In genomic region chr19:6299450-6300267, GRCm38 (mm10) we compare ENCODE assay signal across 8 mouse cellular contexts. TPM values are rescaled to one million over a fixed set of nuclear protein-coding genes. Genes with fewer than 3 reads are reported as not detected.
DNase-seq lines count a peak whose midpoint lies in the region; ATAC-seq and TF ChIP-seq lines count a peak whose summit lies in the region.

No protein-coding gene starts in this region.

- intact Hi-C loops in heart, adult 2 months (cut with DNase I) = loop anchor here (1.0 kb wide), 1 partner anchor 11 kb away; no protein-coding TSS in a partner anchor

- H3K79me2 ChIP-seq in heart, adult 2 months (replicated peaks; ENCODE audit: control insufficient read depth, insufficient read depth, low read length) = no peaks in the 10 kb centered on the region; the same call in 1 of the 2 replicates

- WGBS in kidney, embryonic 15.5 days = 76% methylated on average over 7 of the region's 7 CpGs
- WGBS in heart, adult 2 months = 46% methylated on average over 7 of the region's 7 CpGs
- WGBS in limb, embryonic 12.5 days = 82% methylated on average over 7 of the region's 7 CpGs

- no peaks in the 10 kb centered on the region for H3K27me3 ChIP-seq in kidney, embryonic 15.5 days
- no peaks in the 10 kb centered on the region for H3K27me3 ChIP-seq in heart, adult 2 months (ENCODE audit: control insufficient read depth, insufficient read depth, low read length)
- no peaks in the 10 kb centered on the region for H3K27me3 ChIP-seq in limb, embryonic 12.5 days

- ATAC-seq in kidney, embryonic 15.5 days (replicated peaks; ENCODE audit: low FRiP score) = no peak
- ATAC-seq in limb, embryonic 12.5 days (ENCODE audit: insufficient number of reproducible peaks, insufficient read depth, low FRiP score, low TSS enrichment, low read depth) = no peak

- TF ChIP-seq EP300 in heart, adult 2 months (IDR thresholded peaks at IDR 0.05; ENCODE audit: insufficient read depth, low read depth, low read length) = peak; percentile 56; the same call in 1 of the 2 replicates

- no peak overlapping the region for H3K4me3 ChIP-seq in kidney, embryonic 15.5 days (replicated peaks)
- H3K4me3 ChIP-seq in heart, adult 2 months = no peak overlapping the region
- H3K4me3 ChIP-seq in limb, embryonic 12.5 days (replicated peaks) = no peak overlapping the region

- no peak for DNase-seq in kidney, adult 9 months
- DNase-seq in heart, adult 2 months = peak; percentile 62 to 71
- peak; percentile 36 to 46 for DNase-seq in natural killer cell, adult 2 months (ENCODE audit: low spot score in 2 of 2)
- no peak for DNase-seq in urinary bladder, adult 2 months (ENCODE audit: low spot score)
- DNase-seq in cerebellum, postnatal 14 days = no peak
- no peak for DNase-seq in thymus, postnatal 0 days (ENCODE audit: low spot score)

- H3K9me3 ChIP-seq in kidney, embryonic 15.5 days (replicated peaks) = no peaks in the 10 kb centered on the region
- no peaks in the 10 kb centered on the region for H3K9me3 ChIP-seq in limb, embryonic 12.5 days

- no peak overlapping the region for H3K9ac ChIP-seq in kidney, embryonic 15.5 days
- H3K9ac ChIP-seq in heart, adult 2 months (ENCODE audit: low read depth, low read length) = peak overlapping the region; percentile 63
- H3K9ac ChIP-seq in limb, embryonic 12.5 days (replicated peaks) = no peak overlapping the region

- no peak for TF ChIP-seq CTCF in heart, adult 2 months (IDR thresholded peaks at IDR 0.05)

- peaks cover 57% of the 10 kb centered on the region for H3K36me3 ChIP-seq in kidney, embryonic 15.5 days
- H3K36me3 ChIP-seq in heart, adult 2 months (ENCODE audit: control insufficient read depth, insufficient read depth, low read length) = peaks cover 47% of the 10 kb centered on the region
- H3K36me3 ChIP-seq in limb, embryonic 12.5 days = peaks cover 71% of the 10 kb centered on the region

- peak overlapping the region; percentile 68 for H3K27ac ChIP-seq in kidney, embryonic 15.5 days
- H3K27ac ChIP-seq in heart, adult 2 months = peak overlapping the region; percentile 97
- H3K27ac ChIP-seq in limb, embryonic 12.5 days = peak overlapping the region; percentile 53; the same call in 1 of the 2 replicates

- H3K4me2 ChIP-seq in kidney, embryonic 15.5 days = no peak overlapping the region
- H3K4me2 ChIP-seq in limb, embryonic 12.5 days = no peak overlapping the region

- 0 out of 2 replicates have a peak, but pooled peaks have one; percentile 51 for TF ChIP-seq POLR2A in heart, adult 2 months (IDR thresholded peaks at IDR 0.05; ENCODE audit: insufficient read depth, low read depth, low read length)

- peaks cover 16% of the 10 kb centered on the region; the same call in 1 of the 2 replicates for H3K4me1 ChIP-seq in kidney, embryonic 15.5 days
- H3K4me1 ChIP-seq in heart, adult 2 months (ENCODE audit: control insufficient read depth, insufficient read depth, low read length) = peaks cover 61% of the 10 kb centered on the region
- peaks cover 14% of the 10 kb centered on the region; the same call in 1 of the 2 replicates for H3K4me1 ChIP-seq in limb, embryonic 12.5 days (replicated peaks)

RNA-seq across cellular contexts. Expression of gene Cdc42bpg, which starts 6.6 kb away (rescaled TPM):
- 0.78 and 1.0 TPM in 2 replicates for polyA plus RNA-seq in kidney, embryonic 15.5 days (2015; fragmentation: Nextera tagmentation; extraction: Ambion mirVana)
- 10 to 100 TPM; 11.7 to 13.9 TPM for total RNA-seq in heart, adult 2 months (2021)
- polyA plus RNA-seq in heart, adult 2 months (2012; rRNA removed) = 7.0 and 7.7 TPM in 2 replicates
- polyA plus RNA-seq in limb, embryonic 12.5 days (2016; fragmentation: Nextera tagmentation; extraction: Ambion mirVana) = 0.69 and 0.96 TPM in 2 replicates
- polyA plus RNA-seq in urinary bladder, adult 2 months (2012; rRNA removed) = 22.7 and 27.0 TPM in 2 replicates
- polyA plus RNA-seq in thymus, postnatal 0 days (2015; fragmentation: Nextera tagmentation; extraction: Ambion mirVana) = 0.37 and 0.52 TPM in 2 replicates

RNA-seq across cellular contexts. Expression of gene Ehd1, which starts 23.1 kb away (rescaled TPM):
- 67.8 and 81.8 TPM in 2 replicates for polyA plus RNA-seq in kidney, embryonic 15.5 days (2015; fragmentation: Nextera tagmentation; extraction: Ambion mirVana)
- total RNA-seq in heart, adult 2 months (2021) = 100 to 1,000 TPM in 1 of 2 experiments, 10 to 100 TPM in 1; 98.0 to 120 TPM
- 111 and 142 TPM in 2 replicates for polyA plus RNA-seq in heart, adult 2 months (2012; rRNA removed)
- polyA plus RNA-seq in limb, embryonic 12.5 days (2016; fragmentation: Nextera tagmentation; extraction: Ambion mirVana) = 71.5 and 71.6 TPM in 2 replicates
- polyA plus RNA-seq in urinary bladder, adult 2 months (2012; rRNA removed) = 73.6 and 86.5 TPM in 2 replicates
- polyA plus RNA-seq in thymus, postnatal 0 days (2015; fragmentation: Nextera tagmentation; extraction: Ambion mirVana) = 29.5 and 29.9 TPM in 2 replicates

RNA-seq across cellular contexts. Expression of gene Men1, which starts 35.1 kb away (rescaled TPM):
- 82.1 and 91.8 TPM in 2 replicates for polyA plus RNA-seq in kidney, embryonic 15.5 days (2015; fragmentation: Nextera tagmentation; extraction: Ambion mirVana)
- 10 to 100 TPM; 13.9 to 14.0 TPM for total RNA-seq in heart, adult 2 months (2021)
- 19.4 and 19.6 TPM in 2 replicates for polyA plus RNA-seq in heart, adult 2 months (2012; rRNA removed)
- 103 and 107 TPM in 2 replicates for polyA plus RNA-seq in limb, embryonic 12.5 days (2016; fragmentation: Nextera tagmentation; extraction: Ambion mirVana)
- polyA plus RNA-seq in urinary bladder, adult 2 months (2012; rRNA removed) = 34.3 and 37.7 TPM in 2 replicates
- polyA plus RNA-seq in thymus, postnatal 0 days (2015; fragmentation: Nextera tagmentation; extraction: Ambion mirVana) = 54.0 and 54.2 TPM in 2 replicates

RNA-seq across cellular contexts. Expression of gene Map4k2, which starts 41.3 kb away (rescaled TPM):
- 18.7 and 21.9 TPM in 2 replicates for polyA plus RNA-seq in kidney, embryonic 15.5 days (2015; fragmentation: Nextera tagmentation; extraction: Ambion mirVana)
- 10 to 100 TPM; 36.1 to 38.4 TPM for total RNA-seq in heart, adult 2 months (2021)
- 88.9 and 107 TPM in 2 replicates for polyA plus RNA-seq in heart, adult 2 months (2012; rRNA removed)
- 13.5 and 13.6 TPM in 2 replicates for polyA plus RNA-seq in limb, embryonic 12.5 days (2016; fragmentation: Nextera tagmentation; extraction: Ambion mirVana)
- 63.7 and 88.3 TPM in 2 replicates for polyA plus RNA-seq in urinary bladder, adult 2 months (2012; rRNA removed)
- 49.6 and 57.3 TPM in 2 replicates for polyA plus RNA-seq in thymus, postnatal 0 days (2015; fragmentation: Nextera tagmentation; extraction: Ambion mirVana)

RNA-seq across cellular contexts. Expression of gene Atg2a, which starts 58.2 kb away (rescaled TPM):
- polyA plus RNA-seq in kidney, embryonic 15.5 days (2015; fragmentation: Nextera tagmentation; extraction: Ambion mirVana) = 9.8 and 12.1 TPM in 2 replicates
- 10 to 100 TPM; 20.5 to 24.5 TPM for total RNA-seq in heart, adult 2 months (2021)
- polyA plus RNA-seq in heart, adult 2 months (2012; rRNA removed) = 26.3 and 26.7 TPM in 2 replicates
- 11.1 and 11.2 TPM in 2 replicates for polyA plus RNA-seq in limb, embryonic 12.5 days (2016; fragmentation: Nextera tagmentation; extraction: Ambion mirVana)
- polyA plus RNA-seq in urinary bladder, adult 2 months (2012; rRNA removed) = 11.4 and 15.7 TPM in 2 replicates
- 5.6 and 6.5 TPM in 2 replicates for polyA plus RNA-seq in thymus, postnatal 0 days (2015; fragmentation: Nextera tagmentation; extraction: Ambion mirVana)

Comparison
In these comparisons a context has a peak if more than half of its experiments do, and no peak if none do; other contexts are left out.
1. DNase-seq: peak in heart, adult 2 months (2 of 2) and natural killer cell, adult 2 months (2 of 2); none in kidney, adult 9 months (single experiment), urinary bladder, adult 2 months (single experiment), cerebellum, postnatal 14 days (0 of 2) and thymus, postnatal 0 days (single experiment).
2. Peak in every context shown above with its lines, with median percentiles within 50 percentile points of each other: H3K27ac ChIP-seq.